Mouse (Mus musculus) natural killer cell, adult 2 months (primary cell): ENCODE data around the gene Mapkapk2.

Source experiments
- DNase-seq, 2 experiments: peaks; one replicate each; pipeline ENCODE4 v3.0.0; 2022; ENCODE audit warnings: low spot score in 2 of 2

Mapkapk2 gene

DNA sequence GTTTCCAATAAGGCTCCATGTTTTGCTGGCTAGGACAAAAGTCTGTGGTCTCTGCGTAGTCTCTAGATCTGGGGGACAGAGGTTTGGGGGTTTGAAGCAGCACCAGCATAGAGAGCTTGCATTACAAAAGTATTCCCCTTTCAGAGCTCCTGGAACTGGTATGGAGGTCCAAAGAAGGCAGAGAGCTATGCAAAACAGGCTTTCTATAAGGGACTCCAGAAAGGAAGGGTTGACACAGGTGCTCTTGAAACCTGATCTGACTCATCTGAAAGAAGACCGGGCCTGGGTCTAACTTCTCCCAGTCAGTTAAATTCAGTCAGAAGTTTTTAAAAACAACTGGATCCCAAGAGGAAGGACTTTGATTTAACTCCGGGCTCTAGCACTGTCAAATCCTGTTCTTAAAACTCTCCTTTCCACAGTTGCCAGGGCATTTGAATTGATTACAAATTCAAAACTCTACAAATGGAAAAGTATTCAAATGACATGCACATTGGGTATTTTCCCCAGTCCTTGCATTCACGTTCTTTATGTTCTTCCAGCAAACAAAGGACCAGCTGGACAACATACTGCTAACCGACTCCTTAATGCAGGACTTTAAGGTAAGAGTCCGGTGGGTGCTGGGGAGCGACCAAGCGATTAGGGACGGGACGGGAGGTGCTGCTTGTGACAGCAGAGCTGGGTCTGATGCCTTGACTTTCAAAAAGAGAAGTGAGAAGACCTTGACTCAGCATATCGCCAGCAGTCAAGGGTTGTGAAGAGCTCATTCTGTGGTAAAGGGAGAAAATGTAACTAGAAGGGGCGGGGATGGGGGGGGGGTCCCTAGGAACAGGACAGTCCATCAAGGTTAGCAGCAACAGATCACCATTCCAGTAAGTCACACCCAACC, 77.0 kb downstream of the Mapkapk2 start:
- DNase-seq: no peak

DNA sequence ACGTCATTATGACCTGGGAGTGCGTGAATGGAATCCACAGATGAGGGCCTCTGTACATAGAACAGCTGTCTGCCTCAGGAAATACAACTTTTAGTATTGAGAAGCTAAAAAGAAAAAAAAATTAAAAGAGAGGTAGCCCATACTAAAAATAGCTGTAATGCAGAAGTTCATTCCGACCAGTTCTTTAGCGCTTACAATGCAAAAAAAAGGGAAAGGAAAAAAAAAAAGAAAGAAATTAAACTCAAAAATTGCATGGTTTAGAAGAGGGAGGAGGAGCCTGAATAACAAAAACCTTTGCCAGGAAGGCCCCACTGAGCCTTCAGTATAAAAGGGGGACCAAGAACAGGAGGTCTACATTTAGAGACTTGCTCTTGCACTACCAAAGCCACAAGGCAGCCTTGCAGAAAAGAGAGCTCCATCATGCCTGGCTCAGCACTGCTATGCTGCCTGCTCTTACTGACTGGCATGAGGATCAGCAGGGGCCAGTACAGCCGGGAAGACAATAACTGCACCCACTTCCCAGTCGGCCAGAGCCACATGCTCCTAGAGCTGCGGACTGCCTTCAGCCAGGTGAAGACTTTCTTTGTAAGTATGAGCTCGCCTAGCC, 78.0 kb downstream of the Mapkapk2 start, which contains the start of gene Il10:
TSS of gene Il10 (plus strand) at position 354 of the 607 bp plus-strand sequence.
- no peak for DNase-seq

GRCm38 (mm10) chr1:131015879-131016278, 81.7 kb downstream of the Mapkapk2 start:
- DNase-seq: no peak

DNA sequence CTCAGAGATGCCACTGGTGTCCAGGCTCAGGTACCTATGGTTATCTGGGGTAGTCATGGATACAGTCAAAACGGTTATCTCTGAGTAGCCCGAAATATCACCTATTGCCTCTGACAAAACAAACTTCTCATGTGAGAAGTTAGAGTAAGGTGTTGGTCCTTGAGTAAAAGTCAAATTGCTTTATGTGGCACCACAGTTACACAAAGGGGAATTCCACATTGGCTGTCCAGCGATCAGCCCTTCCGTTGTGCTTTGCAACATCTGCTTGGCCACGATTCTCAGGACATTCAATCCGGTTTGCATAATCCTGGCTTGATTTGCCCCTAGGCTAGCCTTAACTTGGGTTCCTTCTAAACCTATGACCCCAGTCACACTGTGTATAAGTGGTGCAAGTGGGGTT, 82.3 kb downstream of the Mapkapk2 start:
- no peak for DNase-seq

GRCm38 (mm10) chr1:131013926-131014325, 83.7 kb downstream of the Mapkapk2 start:
- no peak for DNase-seq

DNA sequence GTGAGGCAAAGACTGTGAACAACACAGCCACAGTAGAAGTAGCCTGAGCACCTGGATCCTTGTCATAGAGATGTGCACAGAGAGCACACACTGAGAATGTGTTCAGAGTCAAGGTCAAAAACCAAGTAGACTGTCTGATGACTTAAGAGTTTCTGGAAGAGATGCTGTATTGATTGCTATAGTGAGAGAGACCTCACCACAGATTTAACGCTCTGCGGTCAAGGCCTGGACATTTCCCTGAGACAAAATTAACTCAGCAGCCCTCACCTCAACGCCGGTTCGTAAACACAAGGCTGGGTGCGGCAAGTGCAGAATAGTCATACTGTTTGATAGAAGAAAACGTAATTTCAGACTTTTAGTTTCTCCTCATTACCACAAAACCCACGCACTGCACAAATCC, 85.1 kb downstream of the Mapkapk2 start:
- DNase-seq: no peak

GRCm38 (mm10) chr1:131010201-131011153, 87.1 kb downstream of the Mapkapk2 start:
- DNase-seq: peak in 1 of 2 experiments; percentile 34

- DNase-seq: no peak
Observed at GRCm38 (mm10) chr1:131006069-131006468, 91.6 kb downstream of the Mapkapk2 start.
